Mouse (Mus musculus) embryonic facial prominence, embryonic 14.5 days (tissue): ENCODE measurements around the gene Nipa2. TPM values are rescaled to one million over a fixed set of nuclear protein-coding genes. Genes with fewer than 3 reads are reported as not detected.

ENCODE experiments used
- ATAC-seq: fragments of 200-750 bp; cut with Nextera tagmentation; 2 replicates; pipeline ENCODE4 v1.8.0; 2017; ENCODE audit warnings: low read depth, moderate number of reproducible peaks, moderate TSS enrichment
- DNase-seq: peaks from one replicate; pipeline ENCODE4 v3.0.0-alpha.2; 2015; ENCODE audit warnings: low spot score
- H3K27ac ChIP-seq: fragments of 300-500 bp; sonication (generic); replicated peaks from 2 replicates; pipeline ENCODE4 v1.5.1; 2014; ENCODE audit warnings: low read depth, mild to moderate bottlenecking, low read length, moderate library complexity
- H3K27me3 ChIP-seq: fragments of 300-500 bp; sonication (generic); replicated peaks from 2 replicates; pipeline ENCODE4 v1.6.1; 2014; ENCODE audit warnings: low read length; ENCODE audit not compliant: control insufficient read depth, insufficient read depth
- H3K36me3 ChIP-seq: fragments of 300-500 bp; sonication (generic); 2 replicates; pipeline ENCODE4 v1.6.1; 2014; ENCODE audit warnings: low read length, mixed read lengths; ENCODE audit not compliant: control insufficient read depth, insufficient read depth
- H3K4me1 ChIP-seq: fragments of 300-500 bp; sonication (generic); 2 replicates; pipeline ENCODE4 v1.6.1; 2014; ENCODE audit warnings: antibody characterized with exemption, low read length; ENCODE audit not compliant: control insufficient read depth, insufficient read depth
- H3K4me2 ChIP-seq: fragments of 300-500 bp; sonication (generic); 2 replicates; pipeline ENCODE4 v1.6.1; 2014; ENCODE audit warnings: low read depth, mild to moderate bottlenecking, low read length, moderate library complexity, mixed read lengths
- H3K4me3 ChIP-seq: fragments of 300-500 bp; sonication (generic); 2 replicates; pipeline ENCODE4 v1.5.1; 2014; ENCODE audit warnings: low read depth, mild to moderate bottlenecking, low read length
- H3K9ac ChIP-seq: fragments of 300-500 bp; sonication (generic); 2 replicates; pipeline ENCODE4 v1.6.1; 2014; ENCODE audit warnings: low read depth, mild to moderate bottlenecking, low read length, moderate library complexity, mixed read lengths
- H3K9me3 ChIP-seq: fragments of 300-500 bp; sonication (generic); 2 replicates; pipeline ENCODE4 v1.6.1; 2016; ENCODE audit warnings: low read length; ENCODE audit not compliant: control insufficient read depth
- WGBS: fragments of 180-500 bp; shearing (Covaris S2); extraction: QIAGEN DNeasy Blood & Tissue Kit; methylation state at CpG from one replicate; pipeline ENCODE4 v1.1.7; 2014; 5-methylcytosine and 5-hydroxymethylcytosine counted together
- polyA plus RNA-seq: library from polyadenylated mRNA; unstranded; fragments of >200 nt; fragmentation: Nextera tagmentation; extraction: Ambion mirVana; gene quantifications from 2 replicates; pipeline ENCODE4 v1.2.1, GENCODE M21; 2014

Nipa2 gene
- polyA plus RNA-seq, 1 experiment from 2014 or later: 52.9 TPM

GRCm38 (mm10) chr7:55984754-55985153, 22.5 kb upstream of the Nipa2 start:
- Histone ChIP-seq H3K27me3 (no peaks in the 10 kb centered on the region), H3K36me3 (0 out of 2 replicates have a peak, but pooled peaks cover 7% of the 10 kb centered on the region), H3K27ac (no peak overlapping the region), H3K4me3 (no peak overlapping the region), H3K9ac (no peak overlapping the region), H3K9me3 (no peaks in the 10 kb centered on the region), H3K4me1 (no peaks in the 10 kb centered on the region), H3K4me2 (no peak overlapping the region)
- ATAC-seq (no peak), DNase-seq (no peak)
- WGBS: 61% methylated on average over 4 of the region's 4 CpGs

GRCm38 (mm10) chr7:55983107-55983506, 20.8 kb upstream of the Nipa2 start:
- no peaks in the 10 kb centered on the region for H3K4me1 ChIP-seq
- no peak overlapping the region for H3K4me3 ChIP-seq
- H3K36me3 ChIP-seq: peaks cover 11% of the 10 kb centered on the region
- no peak for DNase-seq
- no peak overlapping the region for H3K4me2 ChIP-seq
- H3K9ac ChIP-seq: no peak overlapping the region
- H3K27me3 ChIP-seq: no peaks in the 10 kb centered on the region
- ATAC-seq: no peak
- WGBS: 79% methylated on average over 5 of the region's 5 CpGs
- no peaks in the 10 kb centered on the region for H3K9me3 ChIP-seq
- H3K27ac ChIP-seq: no peak overlapping the region

GRCm38 (mm10) chr7:55982010-55982700, 19.9 kb upstream of the Nipa2 start:
- no peak for DNase-seq
- Histone ChIP-seq H3K9ac (no peak overlapping the region), H3K27me3 (no peaks in the 10 kb centered on the region), H3K27ac (no peak overlapping the region), H3K36me3 (peaks cover 11% of the 10 kb centered on the region), H3K4me2 (no peak overlapping the region), H3K4me3 (no peak overlapping the region), H3K4me1 (no peaks in the 10 kb centered on the region), H3K9me3 (no peaks in the 10 kb centered on the region)
- no peak for ATAC-seq
- 83% methylated on average over 10 of the region's 10 CpGs for WGBS

- H3K4me3 ChIP-seq: no peak overlapping the region
- H3K9ac ChIP-seq: no peak overlapping the region
- H3K27me3 ChIP-seq: no peaks in the 10 kb centered on the region
- no peak overlapping the region for H3K27ac ChIP-seq
- no peaks in the 10 kb centered on the region for H3K4me1 ChIP-seq
- peaks cover 11% of the 10 kb centered on the region for H3K36me3 ChIP-seq
- no peak overlapping the region for H3K4me2 ChIP-seq
- 94% methylated on average over 2 of the region's 2 CpGs for WGBS
- no peak for DNase-seq
- H3K9me3 ChIP-seq: no peaks in the 10 kb centered on the region
- ATAC-seq: no peak
Observed at GRCm38 (mm10) chr7:55981511-55981910, 19.2 kb upstream of the Nipa2 start.

- ATAC-seq (no peak), DNase-seq (no peak)
- 96% methylated on average over 2 of the region's 2 CpGs for WGBS
- no peaks in the 10 kb centered on the region for H3K9me3 ChIP-seq
- peaks cover 10% of the 10 kb centered on the region for H3K36me3 ChIP-seq
- no peak overlapping the region for H3K4me2 ChIP-seq
- H3K4me3 ChIP-seq: no peak overlapping the region
- no peaks in the 10 kb centered on the region for H3K27me3 ChIP-seq
- H3K27ac ChIP-seq: no peak overlapping the region
- H3K4me1 ChIP-seq: no peaks in the 10 kb centered on the region
- no peak overlapping the region for H3K9ac ChIP-seq
Observed at GRCm38 (mm10) chr7:55974429-55974828, 12.2 kb upstream of the Nipa2 start.

- ATAC-seq: no peak
- no peak overlapping the region for H3K4me2 ChIP-seq
- 74% methylated on average over 1 of the region's 1 CpGs for WGBS
Observed at GRCm38 (mm10) chr7:55969415-55969814, 7.1 kb upstream of the Nipa2 start.

GRCm38 (mm10) chr7:55968258-55968901, 6.1 kb upstream of the Nipa2 start:
- DNase-seq: peak; percentile 30
- Histone ChIP-seq H3K9me3 (no peaks in the 10 kb centered on the region), H3K36me3 (no peaks in the 10 kb centered on the region), H3K27ac (no peak overlapping the region), H3K4me3 (peak overlapping the region; percentile 7), H3K9ac (peak overlapping the region; percentile 25; the same call in 1 of the 2 replicates), H3K27me3 (no peaks in the 10 kb centered on the region), H3K4me1 (no peaks in the 10 kb centered on the region), H3K4me2 (peak overlapping the region; percentile 54)
- ATAC-seq: no peak
- 38% methylated on average over 16 of the region's 16 CpGs for WGBS

More at GRCm38 (mm10) chr7:55969415-55969814, 7.1 kb upstream of the Nipa2 start:
- H3K27me3 ChIP-seq: no peaks in the 10 kb centered on the region
- no peak overlapping the region for H3K9ac ChIP-seq
- no peaks in the 10 kb centered on the region for H3K9me3 ChIP-seq
- H3K4me3 ChIP-seq: no peak overlapping the region
- DNase-seq: no peak
- no peak overlapping the region for H3K27ac ChIP-seq
- H3K36me3 ChIP-seq: peaks cover 4% of the 10 kb centered on the region; the same call in 1 of the 2 replicates
- no peaks in the 10 kb centered on the region for H3K4me1 ChIP-seq

- 26% methylated on average over 3 of the region's 3 CpGs for WGBS
- H3K27ac ChIP-seq: no peak overlapping the region
- no peaks in the 10 kb centered on the region for H3K36me3 ChIP-seq
- DNase-seq (no peak), ATAC-seq (no peak)
- no peaks in the 10 kb centered on the region for H3K27me3 ChIP-seq
- peaks cover 6% of the 10 kb centered on the region; the same call in 1 of the 2 replicates for H3K4me1 ChIP-seq
- no peak overlapping the region for H3K9ac ChIP-seq
- H3K4me2 ChIP-seq: no peak overlapping the region
- H3K4me3 ChIP-seq: no peak overlapping the region
- no peaks in the 10 kb centered on the region for H3K9me3 ChIP-seq
Observed at GRCm38 (mm10) chr7:55966866-55967460, 4.7 kb upstream of the Nipa2 start.
